Mouse (Mus musculus): ENCODE measurements around the gene 1700029P11Rik. TPM values are rescaled to one million over a fixed set of nuclear protein-coding genes. Genes with fewer than 3 reads are reported as not detected.

Gene 1700029P11Rik
- polyA plus RNA-seq, 1 experiment, result not detected

- 50% methylated on average over 11 of the region's 11 CpGs for WGBS
- peak; percentile 64 for DNase-seq (ENCODE audit: low read depth, low spot score)
Measured at GRCm38 (mm10) chr15:81989371-81990062, 9.2 kb downstream of the 1700029P11Rik start.

- no peak for DNase-seq (ENCODE audit: low read depth, low spot score)
- 43% methylated on average over 7 of the region's 7 CpGs for WGBS
Measured at GRCm38 (mm10) chr15:81990549-81990948, 10.2 kb downstream of the 1700029P11Rik start.

- 80% methylated on average over 6 of the region's 6 CpGs for WGBS
- no peak for DNase-seq (ENCODE audit: low read depth, low spot score)
Measured at GRCm38 (mm10) chr15:81993992-81994391, 13.7 kb downstream of the 1700029P11Rik start.

GRCm38 (mm10) chr15:82004257-82004656, 23.9 kb downstream of the 1700029P11Rik start:
- no peak for DNase-seq (ENCODE audit: low read depth, low spot score)
- 35% methylated on average over 8 of the region's 8 CpGs for WGBS

- WGBS, result 84% methylated on average over 6 of the region's 6 CpGs
Measured at GRCm38 (mm10) chr15:82011947-82012346, 31.6 kb downstream of the 1700029P11Rik start.

GRCm38 (mm10) chr15:82014745-82015391, 34.5 kb downstream of the 1700029P11Rik start:
- 14% methylated on average over 9 of the region's 9 CpGs for WGBS
- no peak for DNase-seq (ENCODE audit: low read depth, low spot score)

More at GRCm38 (mm10) chr15:82011947-82012346, 31.6 kb downstream of the 1700029P11Rik start:
- DNase-seq (ENCODE audit: low read depth, low spot score), result no peak

GRCm38 (mm10) chr15:82015392-82016100, 35.2 kb downstream of the 1700029P11Rik start:
- under 1% methylated on average over 39 of the region's 39 CpGs for whole genome bisulfite sequencing
- no peak for DNase-seq (ENCODE audit: low read depth, low spot score)

GRCm38 (mm10) chr15:82016101-82016808, 35.9 kb downstream of the 1700029P11Rik start:
- under 1% methylated on average over 53 of the region's 53 CpGs for WGBS
- peak; percentile 92 for DNase-seq (ENCODE audit: low read depth, low spot score)

GRCm38 (mm10) chr15:82016830-82017229, 36.5 kb downstream of the 1700029P11Rik start:
- WGBS, result 4% methylated on average over 6 of the region's 6 CpGs
- DNase-seq (ENCODE audit: low read depth, low spot score), result no peak

GRCm38 (mm10) chr15:82017461-82017860, 37.1 kb downstream of the 1700029P11Rik start:
- 48% methylated on average over 4 of the region's 4 CpGs for WGBS
- no peak for DNase-seq (ENCODE audit: low read depth, low spot score)

GRCm38 (mm10) chr15:82019288-82019687, 38.9 kb downstream of the 1700029P11Rik start:
- 54% methylated on average over 3 of the region's 3 CpGs for WGBS
- no peak for DNase-seq (ENCODE audit: low read depth, low spot score)

GRCm38 (mm10) chr15:82022535-82023088, 42.3 kb downstream of the 1700029P11Rik start:
- DNase-seq (ENCODE audit: low read depth, low spot score), result no peak
- WGBS, result 74% methylated on average over 13 of the region's 13 CpGs

- WGBS, result 82% methylated on average over 6 of the region's 6 CpGs
- no peak for DNase-seq (ENCODE audit: low read depth, low spot score)
Measured at GRCm38 (mm10) chr15:82023965-82024635, 43.8 kb downstream of the 1700029P11Rik start.

- WGBS, result 82% methylated on average over 7 of the region's 7 CpGs
- no peak for DNase-seq (ENCODE audit: low read depth, low spot score)
Measured at GRCm38 (mm10) chr15:82027276-82027675, 46.9 kb downstream of the 1700029P11Rik start.

- 74% methylated on average over 7 of the region's 7 CpGs for WGBS
- DNase-seq (ENCODE audit: low read depth, low spot score), result no peak
Measured at GRCm38 (mm10) chr15:82027726-82028125, 47.4 kb downstream of the 1700029P11Rik start.
